Mouse (Mus musculus) heart, postnatal 25 days (tissue): ENCODE measurements at regions not wholly inside any gene's neighbourhood (a gene's known extent, or its start where the extent isn't known, plus 50 kb on each side); places are given as distances from the start of the nearest gene placed in this dataset.

Experiments
- DNase-seq: peaks from one replicate; pipeline ENCODE4 v3.0.0; 2022; ENCODE audit warnings: low spot score
- intact Hi-C: fragments of 180-260 bp; cut with DNase I; formaldehyde crosslinking; loops from one replicate; pipeline ENCODE4 v1.15.1; 2025

- DNase-seq: no peak
- intact Hi-C loops: loop anchor here (5.0 kb wide), 1 partner anchor 77 kb away; no protein-coding TSS in a partner anchor
Observed at GRCm38 (mm10) chr5:118419344-118420037, 141.0 kb upstream of the Med13l start.

- intact Hi-C loops: no loop called here
- no peak for DNase-seq
Observed at GRCm38 (mm10) chr5:118421884-118422821, 138.3 kb upstream of the Med13l start.

DNA sequence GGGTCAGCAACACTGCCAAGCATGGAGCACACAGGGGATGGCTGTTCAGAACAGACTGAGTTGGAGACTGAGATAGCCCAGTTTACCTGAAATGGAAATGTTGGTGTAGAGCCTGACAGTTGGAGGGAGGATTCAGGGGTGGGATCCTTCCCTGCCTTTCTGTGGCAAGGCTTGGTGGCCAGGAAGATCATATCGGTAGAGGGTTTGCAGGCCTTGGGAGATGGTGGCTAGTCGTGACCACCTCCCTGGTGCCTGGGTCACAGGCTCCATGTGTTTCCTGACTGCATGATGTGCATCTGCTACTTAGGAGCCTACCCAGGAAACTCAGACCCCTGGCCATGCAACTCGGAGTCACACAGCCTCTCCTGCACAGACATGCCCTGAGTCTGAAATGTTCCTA lies 136.3 kb upstream of the Med13l start:
- intact Hi-C loops: no loop called here

GRCm38 (mm10) chr5:118424764-118425568 lies 135.5 kb upstream of the Med13l start:
- intact Hi-C loops: loop anchor here (1.0 to 5.0 kb wide), 2 partner anchors 13 to 52 kb away; no protein-coding TSS in a partner anchor

More for the DNA sequence above, 136.3 kb upstream of the Med13l start:
- DNase-seq: no peak

GRCm38 (mm10) chr5:118426673-118427072 lies 133.8 kb upstream of the Med13l start:
- intact Hi-C loops: loop anchor here (5.0 kb wide), 1 partner anchor 51 kb away; no protein-coding TSS in a partner anchor
- DNase-seq: no peak

More at GRCm38 (mm10) chr5:118424764-118425568, 135.5 kb upstream of the Med13l start:
- peak; percentile 81 for DNase-seq

DNA sequence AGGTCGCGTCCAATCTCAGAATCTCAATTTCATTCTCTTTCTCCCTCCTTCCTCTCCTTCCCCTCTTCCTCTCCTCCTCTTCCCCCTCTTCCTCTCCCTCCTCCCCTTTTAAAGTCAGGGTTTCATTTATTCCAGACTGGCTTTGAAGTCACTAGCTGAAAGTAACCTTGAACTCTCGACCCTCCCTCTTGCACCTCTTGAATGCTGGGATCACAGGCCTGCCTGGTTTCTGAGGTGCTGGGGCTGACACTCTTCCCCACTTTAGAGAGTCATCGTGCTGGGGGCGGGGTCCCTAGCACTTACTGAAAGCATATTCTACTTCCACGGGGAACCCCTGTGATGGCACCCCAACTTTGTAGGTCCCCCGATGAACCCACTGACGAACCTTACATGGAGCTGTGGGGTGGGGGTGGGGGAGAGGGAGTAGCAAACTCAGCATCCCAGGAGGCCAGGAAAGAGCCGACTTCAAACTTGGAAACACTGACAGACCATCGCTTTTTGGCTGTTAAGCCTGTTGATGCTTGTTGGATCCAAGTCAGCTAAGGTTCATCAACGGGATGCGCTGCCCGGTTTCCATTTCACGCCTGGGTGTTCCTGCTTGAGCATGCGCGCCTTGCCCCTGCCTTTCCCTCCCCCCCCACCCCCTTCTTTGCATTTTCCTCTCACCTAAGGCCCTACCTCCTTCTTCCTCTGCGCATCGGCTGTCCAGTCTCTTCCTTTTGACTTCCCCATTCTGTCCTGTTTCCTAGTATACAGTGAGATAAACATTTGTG lies 132.0 kb upstream of the Med13l start:
- no peak for DNase-seq
- intact Hi-C loops: loop anchor here (5.0 kb wide), 1 partner anchor 49 kb away; no protein-coding TSS in a partner anchor

- DNase-seq: no peak
- intact Hi-C loops: no loop called here
Observed at GRCm38 (mm10) chr5:118433599-118433998, 126.9 kb upstream of the Med13l start.

DNA sequence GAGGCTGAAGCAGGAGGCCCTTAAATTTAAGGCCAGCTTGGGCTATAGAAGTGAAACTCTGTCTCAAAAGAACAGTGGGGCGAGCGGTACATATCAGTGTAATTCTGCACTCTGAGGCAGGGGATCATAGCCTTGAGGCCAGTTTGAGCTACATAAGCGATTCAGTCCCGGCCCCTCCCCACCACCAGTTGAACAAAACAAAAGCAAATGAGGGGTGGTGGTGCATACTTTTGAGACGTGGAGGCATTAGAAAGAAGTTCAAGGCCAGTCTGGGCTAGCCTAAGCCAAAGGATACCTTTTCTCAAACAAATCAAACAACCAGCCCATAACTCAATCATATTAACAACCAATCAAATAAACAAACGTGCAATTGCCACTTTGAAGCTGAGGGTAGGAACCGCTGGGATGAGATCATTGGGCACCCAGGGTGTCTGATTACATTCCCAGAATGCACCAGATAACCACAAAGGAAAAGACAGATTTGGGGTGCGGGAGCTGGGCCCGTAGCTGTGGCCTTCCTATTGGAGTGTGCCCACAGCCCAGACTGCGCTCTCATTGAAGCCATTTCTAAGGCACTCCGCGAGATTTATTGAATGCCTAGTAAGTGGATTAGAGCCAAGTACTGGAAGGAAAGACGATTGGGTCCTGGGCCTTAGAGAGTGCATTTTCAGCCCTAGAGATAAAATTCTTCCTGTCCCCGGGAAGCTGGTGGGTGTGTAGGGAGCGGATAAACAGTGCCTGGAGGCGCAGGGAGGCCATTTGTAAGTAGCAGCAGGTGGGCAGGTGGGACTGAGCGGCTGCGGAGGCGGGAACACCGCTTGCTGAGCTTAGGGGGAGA lies 125.5 kb upstream of the Med13l start:
- no peak for DNase-seq
- intact Hi-C loops: no loop called here

DNA sequence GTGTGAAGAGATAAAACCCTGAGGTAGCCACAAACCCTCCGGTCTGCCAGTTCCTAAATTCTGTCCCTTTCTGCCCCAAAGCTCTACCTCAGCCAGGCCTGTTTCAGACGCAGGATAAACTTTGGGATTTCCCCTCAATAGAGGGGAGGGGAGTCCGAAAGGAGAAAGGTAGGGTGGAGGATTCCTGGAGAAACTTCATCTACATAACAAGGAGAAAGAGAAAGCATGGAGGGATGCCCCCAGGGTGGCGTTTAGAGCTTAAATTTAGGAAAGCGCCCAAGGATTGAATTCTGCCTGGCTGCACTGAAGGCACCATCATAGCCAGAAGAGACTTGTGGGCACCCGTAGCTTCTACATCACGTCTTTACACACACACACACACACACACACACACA lies 124.9 kb upstream of the Med13l start:
- intact Hi-C loops: no loop called here

GRCm38 (mm10) chr5:118436035-118436434 lies 124.4 kb upstream of the Med13l start:
- no peak for DNase-seq
- intact Hi-C loops: no loop called here

More for the DNA sequence above, 124.9 kb upstream of the Med13l start:
- no peak for DNase-seq

DNA sequence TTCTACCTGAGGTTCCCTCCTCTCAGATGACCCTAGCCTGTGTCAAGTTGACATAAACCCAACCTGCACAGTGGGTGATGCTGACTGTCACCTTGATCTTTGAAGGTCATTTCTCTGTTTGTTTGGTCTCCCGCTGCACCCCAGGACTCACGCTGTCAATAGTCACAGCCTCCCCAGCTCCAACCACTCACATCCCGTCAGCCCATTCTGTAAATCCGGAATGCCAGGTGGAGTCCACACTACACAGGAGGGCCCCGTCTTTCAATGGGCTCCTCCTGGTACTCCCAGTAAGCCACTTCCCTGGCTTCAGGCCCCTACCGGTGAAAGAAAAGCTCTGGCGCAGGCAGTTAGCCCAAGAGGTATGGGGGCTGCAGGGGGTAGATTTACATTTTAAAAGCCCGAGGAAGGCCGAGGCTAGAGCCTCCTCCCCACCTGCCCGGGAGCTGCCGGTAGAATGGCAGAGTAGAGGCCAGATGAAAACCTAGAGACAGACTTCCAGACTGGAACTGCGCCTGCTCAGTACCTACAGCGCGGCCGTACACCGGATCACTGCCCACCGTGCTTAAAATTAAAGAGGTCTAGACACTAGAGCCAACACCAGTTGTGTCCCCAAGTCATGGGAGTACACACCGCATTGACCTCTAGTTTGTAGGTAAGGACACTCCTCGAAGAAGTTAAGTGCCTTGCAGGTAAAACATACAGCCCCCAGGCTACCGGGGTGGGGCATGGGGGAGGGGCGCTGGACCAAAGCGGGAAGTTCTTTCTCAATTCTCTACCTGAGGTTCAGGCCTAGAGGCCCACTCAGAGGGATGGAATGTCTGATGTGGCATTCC lies 123.8 kb upstream of the Med13l start:
- no peak for DNase-seq
- intact Hi-C loops: no loop called here

DNA sequence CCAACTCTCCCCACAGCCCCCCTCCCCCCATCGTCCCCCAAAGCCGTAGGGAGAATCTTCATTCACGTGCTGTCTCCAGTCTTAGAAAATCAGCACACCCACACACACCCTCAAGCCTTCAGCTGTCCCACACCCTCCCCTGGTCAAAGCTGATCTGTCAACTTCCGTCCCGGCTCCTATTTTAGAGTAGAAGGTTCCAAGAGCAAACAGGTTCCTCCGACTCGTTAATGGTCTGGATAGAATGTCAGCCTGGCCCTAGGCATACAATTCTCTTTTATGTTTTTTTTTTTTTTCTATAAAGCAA lies 123.2 kb upstream of the Med13l start:
- DNase-seq: no peak
- intact Hi-C loops: no loop called here

- no peak for DNase-seq
- intact Hi-C loops: loop anchor here (1.0 kb wide), 1 partner anchor 13 kb away; no protein-coding TSS in a partner anchor
Observed at GRCm38 (mm10) chr5:118438016-118438415, 122.5 kb upstream of the Med13l start.

DNA sequence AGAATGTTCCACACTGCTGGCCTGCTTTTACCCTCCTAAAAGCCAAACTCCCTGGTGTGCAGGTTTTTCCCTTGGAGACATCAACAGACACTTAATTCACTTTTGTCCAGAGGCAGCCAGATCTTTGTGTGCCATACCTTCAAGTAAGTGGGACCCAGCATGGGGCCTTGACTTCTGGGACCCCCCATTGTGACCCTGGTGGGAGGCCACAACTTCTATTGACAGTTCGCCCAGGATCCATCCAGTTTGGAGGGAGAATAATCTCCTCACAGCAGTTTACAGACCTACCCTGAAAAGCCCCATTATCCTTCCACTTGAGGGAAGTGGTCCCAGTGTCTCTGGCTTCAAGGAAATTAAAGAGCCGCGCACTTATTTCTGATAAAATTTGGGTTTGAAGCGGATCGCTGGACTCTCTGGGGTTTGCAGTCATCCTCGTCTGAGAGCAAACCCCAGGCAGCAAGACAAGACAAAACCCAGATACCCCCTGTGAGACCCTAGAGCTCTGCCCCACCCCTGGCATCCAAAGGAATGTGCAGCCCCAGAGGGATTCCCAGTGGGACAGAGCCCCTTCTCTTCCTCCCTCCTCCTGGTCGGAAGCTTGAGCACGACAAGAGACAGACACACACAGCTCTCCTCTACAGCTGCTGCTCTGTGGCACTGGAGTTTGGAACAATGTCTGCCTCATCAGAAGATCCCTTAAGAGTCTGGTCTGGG lies 115.8 kb upstream of the Med13l start:
- intact Hi-C loops: no loop called here
- no peak for DNase-seq

GRCm38 (mm10) chr5:118445252-118445987 lies 115.1 kb upstream of the Med13l start:
- DNase-seq: no peak
- intact Hi-C loops: no loop called here

- no peak for DNase-seq
- intact Hi-C loops: no loop called here
Observed at GRCm38 (mm10) chr5:118445988-118446280, 114.5 kb upstream of the Med13l start.

DNA sequence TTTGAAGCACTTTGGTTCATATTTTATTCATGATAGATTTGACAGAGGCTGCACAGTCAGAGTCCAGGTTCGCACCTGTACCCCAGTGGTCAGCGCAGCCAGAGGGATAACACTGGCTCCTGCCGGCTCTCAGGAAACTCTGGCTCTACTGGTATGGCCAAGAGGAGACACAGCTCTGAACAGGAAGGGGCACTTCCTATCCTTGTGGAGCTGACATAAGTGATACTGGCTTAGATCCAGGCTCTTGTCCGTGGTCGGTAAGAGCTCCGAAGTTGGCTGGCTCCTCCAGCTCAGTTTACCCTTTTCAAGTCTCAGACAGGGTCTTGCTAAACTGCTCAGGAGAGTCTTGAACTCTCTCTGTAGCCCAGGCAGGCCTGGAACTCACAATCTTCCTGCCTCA lies 113.6 kb upstream of the Med13l start:
- intact Hi-C loops: no loop called here

More for the DNA sequence above, 113.6 kb upstream of the Med13l start:
- DNase-seq: no peak
